ENCODE assay signal across 12 mouse cellular contexts in the genomic region with DNA sequence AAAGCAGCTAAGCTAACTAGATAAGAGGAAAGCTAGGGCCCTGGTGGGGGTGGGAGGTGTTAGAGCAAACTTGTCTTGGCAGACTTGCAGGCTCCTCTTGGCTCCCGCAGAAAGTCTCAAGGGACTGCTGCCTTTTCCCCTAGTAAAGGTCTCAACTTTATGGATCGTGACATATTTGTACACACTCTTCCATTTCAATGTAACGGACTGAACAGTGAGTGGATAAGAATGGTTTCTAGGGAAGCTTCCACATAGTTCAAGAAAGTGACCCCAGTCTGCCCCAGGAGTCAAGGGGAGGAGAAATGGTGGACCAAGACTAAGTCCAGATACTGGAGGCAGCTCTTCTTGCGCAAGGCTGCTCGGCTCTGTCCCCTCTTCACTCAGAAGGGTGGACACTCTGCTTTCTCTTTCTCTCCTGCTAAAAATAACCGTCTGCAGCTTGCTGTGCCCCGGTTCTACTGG. TPM values are rescaled to one million over a fixed set of nuclear protein-coding genes. Genes with fewer than 3 reads are reported as not detected.
DNase-seq lines count a peak whose midpoint lies in the region; TF ChIP-seq lines count a peak whose summit lies in the region.
"Had no signal": no experiment of that assay in that cellular context is flagged by ENCODE, and none has a peak within 500 bp of the region (broad histone marks: within the 10 kb centered on the region; RNA-seq: fewer than 3 reads in every experiment).

No protein-coding gene starts in this region.

- no peak for TF ChIP-seq CTCF in left cerebral cortex, adult 2 months (IDR thresholded peaks at IDR 0.05)
- TF ChIP-seq CTCF in cerebellum, adult 2 months (IDR thresholded peaks at IDR 0.05; ENCODE audit: borderline replicate concordance, insufficient read depth, low read depth, low read length) = no peak

- no peaks in the 10 kb centered on the region for H3K27me3 ChIP-seq in cerebellum, adult 2 months (ENCODE audit: control insufficient read depth, insufficient read depth, low read length)
- H3K27me3 ChIP-seq: forebrain, embryonic 15.5 days; limb, embryonic 12.5 days had no signal

- H3K4me1 ChIP-seq in cerebellum, adult 2 months (ENCODE audit: control insufficient read depth, insufficient read depth, low read length) = no peaks in the 10 kb centered on the region
- H3K4me1 ChIP-seq: forebrain, embryonic 15.5 days; neural tube, embryonic 12.5 days had no signal

- peak; percentile 44 for DNase-seq in gastrocnemius, adult 18-20 months (ENCODE audit: low spot score)
- no peak for DNase-seq in gastrocnemius, postnatal 10 days
- peak; percentile 96 for DNase-seq in heart, adult 11 months
- peak; percentile 21 for DNase-seq in heart, postnatal 25 days (ENCODE audit: low spot score)
- DNase-seq in lung, postnatal 25 days (ENCODE audit: low spot score) = peak; percentile 33
- DNase-seq in left cerebral cortex, adult 2 months (ENCODE audit: extremely low spot score in 1 of 2, low spot score in 2 of 2) = no peak
- DNase-seq in cerebellum, adult 2 months = no peak
- no peak for DNase-seq in right cerebral cortex, postnatal 4 days

- H3K4me3 ChIP-seq in left cerebral cortex, adult 2 months = no peak overlapping the region
- no peak overlapping the region for H3K4me3 ChIP-seq in cerebellum, adult 2 months (replicated peaks; ENCODE audit: insufficient read depth, low read depth, low read length)
- H3K4me3 ChIP-seq: forebrain, embryonic 15.5 days; limb, embryonic 12.5 days; megakaryocyte, embryonic 14.5 days; neural tube, embryonic 12.5 days had no signal

- WGBS in cerebellum, adult 2 months = 66% methylated on average over 7 of the region's 7 CpGs

- no peak overlapping the region for H3K27ac ChIP-seq in left cerebral cortex, adult 2 months
- no peak overlapping the region for H3K27ac ChIP-seq in cerebellum, adult 2 months (ENCODE audit: insufficient read depth, low read length)
- H3K27ac ChIP-seq: forebrain, embryonic 15.5 days; limb, embryonic 12.5 days; neural tube, embryonic 12.5 days had no signal

- intact Hi-C loops in heart, postnatal 25 days (cut with DNase I) = no loop called here
- intact Hi-C loops in left cerebral cortex, adult 2 months (cut with DNase I) = no loop called here

- TF ChIP-seq POLR2A in cerebellum, adult 2 months (IDR thresholded peaks at IDR 0.05; ENCODE audit: borderline replicate concordance, insufficient read depth, low read length) = no peak

RNA-seq across cellular contexts. Expression of a gene that starts 37.0 kb away (rescaled TPM):
- 10 to 100 TPM; 54.5 to 82.7 TPM for total RNA-seq in gastrocnemius, adult 18-20 months (2021)
- total RNA-seq in gastrocnemius, postnatal 10 days (2021) = 10 to 100 TPM; 66.9 to 77.5 TPM
- 100 to 1,000 TPM; 114 to 123 TPM for total RNA-seq in heart, postnatal 25 days (2021)
- total RNA-seq in left cerebral cortex, adult 2 months (2021) = 10 to 100 TPM; 39.8 to 40.1 TPM
- 41.5 and 42.8 TPM in 2 replicates for polyA plus RNA-seq in cerebellum, adult 2 months (2012; rRNA removed)

RNA-seq across cellular contexts. Expression of a gene that starts 53.9 kb away (rescaled TPM):
- total RNA-seq in gastrocnemius, adult 18-20 months (2021) = 1 to 10 TPM; 5.9 to 8.8 TPM
- 10 to 100 TPM; 27.2 to 30.4 TPM for total RNA-seq in gastrocnemius, postnatal 10 days (2021)
- 10 to 100 TPM; 16.8 to 20.3 TPM for total RNA-seq in heart, postnatal 25 days (2021)
- total RNA-seq in left cerebral cortex, adult 2 months (2021) = 10 to 100 TPM; 16.2 to 17.5 TPM
- 17.5 and 18.6 TPM in 2 replicates for polyA plus RNA-seq in cerebellum, adult 2 months (2012; rRNA removed)

Comparison
In these comparisons a context has a peak if more than half of its experiments do, and no peak if none do; other contexts are left out.
1. DNase-seq: peak in gastrocnemius, adult 18-20 months (single experiment), heart, adult 11 months (single experiment), heart, postnatal 25 days (single experiment) and lung, postnatal 25 days (single experiment); none in gastrocnemius, postnatal 10 days (single experiment), left cerebral cortex, adult 2 months (0 of 2), cerebellum, adult 2 months (0 of 2) and right cerebral cortex, postnatal 4 days (single experiment).